Mouse (Mus musculus) CH12.LX (cell line): ENCODE data around the gene Asap2. TPM values are rescaled to one million over a fixed set of nuclear protein-coding genes. Genes with fewer than 3 reads are reported as not detected.
A peak's percentile ranks its signal among the peaks of the same experiment; 100 is the strongest.

Experiments used
- DNase-seq: peaks from one replicate; pipeline ENCODE4 v3.0.0-alpha.2; 2013; ENCODE audit errors: extremely low read depth
- H3K27ac ChIP-seq: 2 replicates; pipeline ENCODE4 v1.5.1; 2012; ENCODE audit warnings: low read depth, mild to moderate bottlenecking, control low read depth, moderate library complexity; ENCODE audit not compliant: insufficient read depth
- H3K27me3 ChIP-seq: replicated peaks from 2 replicates; pipeline ENCODE3; 2012; ENCODE audit warnings: inconsistent platforms
- H3K36me3 ChIP-seq, 2 experiments: replicated peaks in 1 of 2; 2 replicates each; pipeline versions ENCODE3 to v1.6.1; 2012; ENCODE audit warnings: inconsistent platforms in 1 of 2, low read length in 1 of 2, mild to moderate bottlenecking in 1 of 2, mixed read lengths in 1 of 2, moderate library complexity in 1 of 2; ENCODE audit not compliant: control insufficient read depth in 1 of 2, insufficient read depth in 1 of 2
- H3K4me1 ChIP-seq, 2 experiments: 2 replicates each; pipeline ENCODE4 v1.6.1; 2012; ENCODE audit warnings: inconsistent platforms in 1 of 2, moderate library complexity in 1 of 2; ENCODE audit not compliant: insufficient read depth in 2 of 2, control insufficient read depth in 1 of 2
- H3K4me2 ChIP-seq: 2 replicates; pipeline ENCODE4 v1.6.1; 2012; ENCODE audit warnings: low read depth, mild to moderate bottlenecking, control low read depth; ENCODE audit not compliant: poor library complexity, insufficient read depth, severe bottlenecking
- H3K4me3 ChIP-seq, 3 experiments: fragments of 150-350 bp in 1 of 3; sonication (generic) in 1 of 3; replicated peaks in 1 of 3; 2 replicates each; pipeline versions ENCODE3 to v1.5.1; 2011 to 2012; ENCODE audit warnings: low read depth in 2 of 3, low read length in 2 of 3, mild to moderate bottlenecking in 2 of 3, moderate library complexity in 2 of 3, control low read depth in 1 of 3, improper control_type of control experiment in 1 of 3, inconsistent platforms in 1 of 3, mixed read lengths in 1 of 3; ENCODE audit not compliant: poor library complexity in 1 of 3
- H3K79me2 ChIP-seq: replicated peaks from 2 replicates; pipeline ENCODE4 v1.6.1; 2012; ENCODE audit warnings: mild to moderate bottlenecking, moderate library complexity; ENCODE audit not compliant: control insufficient read depth, poor library complexity, insufficient read depth, severe bottlenecking; ENCODE audit errors: extremely low read depth
- H3K9ac ChIP-seq: 2 replicates; pipeline ENCODE4 v1.6.1; 2012; ENCODE audit warnings: low read depth, mild to moderate bottlenecking, control low read depth, moderate library complexity; ENCODE audit not compliant: insufficient read depth
- H3K9me3 ChIP-seq: replicated peaks from 2 replicates; pipeline ENCODE3; 2012; ENCODE audit warnings: low read length, inconsistent platforms, mixed read lengths
- BHLHE40 ChIP-seq: IDR thresholded peaks from 2 replicates; pipeline ENCODE4 v1.6.1; 2011; ENCODE audit warnings: mild to moderate bottlenecking, low read depth, low read length, improper control_type of control experiment
- CHD1 ChIP-seq: IDR thresholded peaks from 2 replicates; pipeline ENCODE4 v1.6.1; 2012; ENCODE audit warnings: low read depth, low read length, improper control_type of control experiment, inconsistent platforms
- E2F4 ChIP-seq: IDR thresholded peaks from 2 replicates; pipeline ENCODE4 v1.6.1; 2011; ENCODE audit warnings: low read depth, low read length, improper control_type of control experiment; ENCODE audit not compliant: insufficient replicate concordance
- EP300 ChIP-seq: IDR thresholded peaks from 2 replicates; pipeline ENCODE4 v1.6.1; 2011; ENCODE audit warnings: low read length, improper control_type of control experiment
- ETS1 ChIP-seq: conservative IDR thresholded peaks from 2 replicates; pipeline ENCODE4 v1.6.1; 2012; ENCODE audit warnings: low read depth, mild to moderate bottlenecking, inconsistent platforms, low read length, improper control_type of control experiment, moderate library complexity
- IRF4 ChIP-seq: IDR thresholded peaks from 2 replicates; pipeline ENCODE4 v1.6.1; 2014; ENCODE audit warnings: low read depth, mild to moderate bottlenecking, inconsistent platforms, low read length, improper control_type of control experiment
- JUN ChIP-seq: IDR thresholded peaks from 2 replicates; pipeline ENCODE4 v1.6.1; 2011; ENCODE audit warnings: low read depth, mild to moderate bottlenecking, low read length, improper control_type of control experiment, moderate library complexity; ENCODE audit not compliant: insufficient read depth
- MAFK ChIP-seq: IDR thresholded peaks from 2 replicates; pipeline ENCODE4 v1.6.1; 2011; ENCODE audit warnings: low read length, improper control_type of control experiment; ENCODE audit not compliant: insufficient replicate concordance
- SIN3A ChIP-seq: IDR thresholded peaks from 2 replicates; pipeline ENCODE4 v1.6.1; 2012; ENCODE audit warnings: low read length, improper control_type of control experiment, inconsistent platforms
- SMC3 ChIP-seq: IDR thresholded peaks from 2 replicates; pipeline ENCODE4 v1.6.1; 2011; ENCODE audit warnings: low read depth, low read length, improper control_type of control experiment
- UBTF ChIP-seq: IDR thresholded peaks from 2 replicates; pipeline ENCODE4 v1.6.1; 2012; ENCODE audit warnings: low read depth, mild to moderate bottlenecking, inconsistent platforms, low read length, improper control_type of control experiment, moderate library complexity
- ZNF384 ChIP-seq: IDR thresholded peaks from 2 replicates; pipeline ENCODE4 v1.6.1; 2012; ENCODE audit warnings: low read depth, low read length, improper control_type of control experiment, inconsistent platforms
- dilution Hi-C: fragments of 300-500 bp; cut with MboI; formaldehyde crosslinking; loops from 2 replicates; pipeline ENCODE4 v1.14.3; 2020; ENCODE audit warnings: low sequenced_read_pairs; ENCODE audit not compliant: extremely low pct_unique_long_range_greater_than_20kb, extremely low pct_ligation_motif_present
- in situ Hi-C: fragments of 300-500 bp; cut with MboI; formaldehyde crosslinking; loops from 3 replicates; pipeline ENCODE4 v1.14.3; 2019; ENCODE audit warnings: low sequenced_read_pairs, low pct_ligation_motif_present, low pct_unique_long_range_greater_than_20kb, mixed read lengths
- polyA plus RNA-seq: library from polyadenylated mRNA; unstranded; fragments of >175 nt; gene quantifications from 2 replicates; pipeline ENCODE4 v1.2.1, GENCODE M21; 2012; ENCODE audit warnings: low read depth; ENCODE audit not compliant: insufficient read length
- total RNA-seq, 2 experiments: library from RNA; depleted of rRNA; stranded (reverse); fragments of 300-350 nt in 1 of 2; fragments of >200 nt in 1 of 2; gene quantifications; 2 replicates each; pipeline ENCODE4 v1.2.3; 2012 to 2014

The Asap2 gene
- total and polyA plus RNA-seq, 3 experiments = 0.17 to 0.64 (median 0.17) TPM

- Histone ChIP-seq H3K79me2 (no peaks in the 10 kb centered on the region), H3K9ac (no peak overlapping the region), H3K27ac (no peak overlapping the region), H3K4me2 (0 out of 2 replicates have a peak overlapping the region, but pooled peaks have one; percentile 29), H3K4me1 (peaks cover 13 to 59% of the 10 kb centered on the region in 2 experiments), H3K36me3 (no peaks in the 10 kb centered on the region), H3K9me3 (no peaks in the 10 kb centered on the region), H3K4me3 (no peak overlapping the region), H3K27me3 (no peaks in the 10 kb centered on the region)
- in situ Hi-C loops (no loop called here), dilution Hi-C loops (no loop called here)
- no peak for TF ChIP-seq SMC3
- TF ChIP-seq ETS1 = no peak
- TF ChIP-seq JUN = no peak
- DNase-seq = peak; percentile 56
Observed at GRCm38 (mm10) chr12:21171776-21172490, 181.7 kb downstream of the Asap2 start.

- Histone ChIP-seq H3K4me2 (peak overlapping the region; percentile 90), H3K79me2 (no peaks in the 10 kb centered on the region), H3K4me1 (peaks cover 9 to 39% of the 10 kb centered on the region in 2 experiments), H3K27me3 (no peaks in the 10 kb centered on the region), H3K27ac (no peak overlapping the region), H3K9ac (0 out of 2 replicates have a peak overlapping the region, but pooled peaks have one; percentile 50), H3K9me3 (no peaks in the 10 kb centered on the region), H3K4me3 (peak overlapping the region; percentile 36 to 48 (median 42)), H3K36me3 (no peaks in the 10 kb centered on the region)
- in situ Hi-C loops (no loop called here), dilution Hi-C loops (no loop called here)
- peak; percentile 51 for DNase-seq
- TF ChIP-seq MAFK = no peak
- TF ChIP-seq IRF4 = peak; percentile 53; the same call in 1 of the 2 replicates
- TF ChIP-seq ZNF384 = peak; percentile 60; the same call in 1 of the 2 replicates
- TF ChIP-seq SIN3A = peak; percentile 30; the same call in 1 of the 2 replicates
- TF ChIP-seq ETS1 = peak; percentile 40
- TF ChIP-seq CHD1 = no peak
- no peak for TF ChIP-seq E2F4
- peak; percentile 59 for TF ChIP-seq EP300
- TF ChIP-seq BHLHE40 = 0 out of 2 replicates have a peak, but pooled peaks have one; percentile 16
- TF ChIP-seq UBTF = no peak
Observed at GRCm38 (mm10) chr12:21173847-21174412, 183.7 kb downstream of the Asap2 start.
